Mouse (Mus musculus): ENCODE results near the gene Dgki.
"Not testable (repeated sequence)": the region's sequence is repeated elsewhere in the genome, so short reads cannot be mapped to it uniquely, and the experiment has no call there.

Gene Dgki

DNA sequence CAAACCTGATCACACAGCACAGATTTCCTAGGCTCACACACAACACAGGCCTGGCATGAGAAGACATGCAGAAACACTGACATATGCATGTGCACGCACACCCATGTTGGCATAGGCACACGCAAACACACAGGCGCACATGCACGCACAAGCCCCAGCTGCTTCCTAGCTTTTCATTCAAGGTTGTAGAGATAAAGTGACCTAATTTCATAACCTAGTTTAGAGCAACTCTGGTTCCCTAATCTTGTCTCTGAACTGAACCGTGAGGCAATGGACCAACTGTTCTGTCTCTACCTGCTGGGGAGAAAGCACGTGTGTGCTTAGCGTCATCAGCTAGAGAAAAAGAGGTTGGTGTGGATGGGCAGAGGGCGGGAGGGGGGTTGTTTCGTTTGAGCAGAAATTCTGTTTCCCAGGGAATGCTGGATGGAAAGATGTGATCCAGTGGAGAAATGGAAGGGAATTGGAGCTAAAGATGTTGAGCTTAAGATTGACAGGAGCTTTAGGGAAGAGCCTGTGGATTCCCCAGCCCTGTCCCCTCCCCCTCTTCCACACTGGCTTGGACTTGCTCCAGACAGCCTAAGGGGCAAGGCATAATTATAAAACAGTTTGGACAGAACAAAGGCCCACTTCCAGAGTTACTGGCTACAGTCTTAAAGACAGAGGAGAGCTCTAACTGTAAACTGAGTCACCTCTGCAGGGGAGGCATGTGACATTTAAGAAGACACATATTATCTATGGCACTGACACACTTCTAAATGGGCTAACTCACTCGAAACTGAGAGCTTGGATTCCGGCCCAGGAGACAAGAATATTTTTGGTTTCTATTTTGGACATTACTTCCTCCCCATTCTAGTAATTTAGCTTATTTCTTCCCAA, 156.8 kb downstream of the Dgki start:
- DNase-seq, result peak; percentile 27

DNA sequence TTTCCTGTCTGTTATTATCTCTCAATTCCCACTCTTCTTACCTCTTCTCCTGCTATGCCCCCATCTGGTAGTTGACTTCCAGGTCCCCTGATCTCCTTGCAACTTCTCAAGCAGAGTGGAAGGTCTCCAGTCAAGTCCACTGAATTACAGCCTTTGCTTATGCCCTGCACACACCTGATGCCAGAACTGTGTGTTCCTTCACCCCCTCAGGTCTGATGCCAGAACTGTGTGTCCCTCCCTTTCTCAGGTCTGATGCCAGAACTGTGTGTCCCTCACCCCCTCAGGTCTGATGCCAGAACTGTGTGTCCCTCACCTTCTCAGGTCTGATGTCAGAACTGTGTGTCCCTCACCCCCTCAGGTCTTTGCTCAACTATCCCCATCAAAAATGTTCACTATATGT, 161.2 kb downstream of the Dgki start:
- no peak for DNase-seq

DNA sequence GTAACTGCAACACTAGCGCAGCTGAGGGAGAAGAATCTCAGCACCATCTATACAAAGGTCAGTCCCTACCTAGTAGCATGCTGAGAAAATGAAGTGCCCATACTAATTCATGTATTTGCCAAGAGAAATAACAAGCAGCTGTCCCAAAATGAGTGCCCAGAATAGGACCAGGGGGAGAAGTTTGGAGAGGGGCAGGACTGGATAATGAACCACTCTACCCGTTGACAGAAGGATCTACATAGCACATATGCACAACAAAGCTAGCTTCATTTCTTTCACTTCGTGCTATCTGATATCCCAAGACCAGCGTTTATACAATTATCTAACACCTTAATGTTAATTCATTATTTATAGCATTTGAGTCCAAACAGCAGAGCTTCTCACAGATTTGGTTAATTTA, 168.7 kb downstream of the Dgki start:
- DNase-seq, result no peak

DNA sequence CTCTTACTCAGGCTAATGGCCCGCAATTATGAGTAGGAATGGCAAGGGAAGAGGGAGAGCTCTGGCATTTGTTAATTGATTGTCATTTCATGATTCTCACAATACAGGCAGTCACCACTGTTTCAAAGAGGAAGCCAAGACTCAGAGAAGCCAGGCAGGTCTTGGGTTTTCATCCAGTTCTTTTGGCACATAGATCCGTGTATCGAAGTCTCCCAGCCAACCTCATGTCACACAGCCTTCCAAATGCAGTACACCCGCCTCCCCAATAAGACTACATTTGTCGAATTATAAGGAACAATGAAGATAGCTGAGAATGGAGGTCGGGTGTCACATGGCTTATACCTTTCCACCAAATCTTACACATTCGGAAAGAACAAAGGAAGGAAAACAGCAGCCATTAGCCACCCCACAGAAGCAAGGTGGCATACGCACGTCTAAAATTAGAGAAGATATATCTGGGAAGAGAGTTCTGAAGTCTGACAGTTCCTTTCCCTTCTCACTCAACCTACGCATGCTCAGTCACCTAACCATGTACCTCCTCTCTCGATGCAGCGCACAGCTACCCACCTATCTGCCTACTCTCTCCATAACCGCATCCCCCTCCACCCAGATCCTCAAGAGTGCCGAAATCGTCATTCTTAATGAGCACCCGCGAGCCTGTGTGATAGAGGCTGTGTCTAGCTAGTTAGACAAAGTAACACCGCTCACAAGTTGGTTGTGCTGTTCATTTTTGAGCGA, 179.4 kb downstream of the Dgki start:
- no peak for DNase-seq

DNA sequence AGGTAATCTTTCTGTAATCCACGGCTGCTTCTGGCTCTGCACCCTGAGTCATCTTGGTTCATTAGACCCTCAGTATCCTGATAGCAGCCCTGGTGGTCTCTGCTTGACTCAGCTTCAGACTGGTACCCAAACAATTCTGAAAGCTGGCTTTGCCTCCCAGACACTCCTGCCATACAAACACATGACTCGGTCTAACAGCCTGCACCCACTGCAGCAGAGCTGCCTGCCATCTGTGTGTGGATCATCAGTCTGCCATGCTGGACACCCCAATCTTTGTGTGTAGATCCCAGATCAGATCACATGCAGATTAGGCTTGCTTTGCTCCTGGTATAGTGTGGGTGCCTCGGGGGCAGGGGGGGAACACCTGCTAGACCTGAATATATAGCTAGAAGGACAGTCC, 180.8 kb downstream of the Dgki start:
- DNase-seq, result no peak

DNA sequence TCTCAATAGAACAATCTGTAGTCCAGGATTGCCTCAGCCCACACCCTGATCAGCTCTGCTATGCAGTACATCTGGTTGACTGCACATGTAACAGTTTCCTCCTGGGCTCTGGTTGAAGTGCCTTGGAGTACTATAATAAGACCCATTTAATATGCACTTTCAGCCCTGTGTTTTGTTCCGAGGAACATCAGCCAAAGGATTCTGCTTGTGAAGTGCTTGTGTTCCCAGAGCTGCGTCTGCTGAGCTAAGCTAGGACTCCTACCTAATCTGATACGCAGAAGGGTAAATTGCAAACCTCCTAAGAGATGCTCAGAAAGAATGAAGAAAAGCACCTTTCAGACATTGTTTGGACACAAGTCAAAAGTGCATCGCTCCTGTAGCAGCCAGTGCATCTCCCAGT, 186.9 kb downstream of the Dgki start:
- DNase-seq, result no peak

DNA sequence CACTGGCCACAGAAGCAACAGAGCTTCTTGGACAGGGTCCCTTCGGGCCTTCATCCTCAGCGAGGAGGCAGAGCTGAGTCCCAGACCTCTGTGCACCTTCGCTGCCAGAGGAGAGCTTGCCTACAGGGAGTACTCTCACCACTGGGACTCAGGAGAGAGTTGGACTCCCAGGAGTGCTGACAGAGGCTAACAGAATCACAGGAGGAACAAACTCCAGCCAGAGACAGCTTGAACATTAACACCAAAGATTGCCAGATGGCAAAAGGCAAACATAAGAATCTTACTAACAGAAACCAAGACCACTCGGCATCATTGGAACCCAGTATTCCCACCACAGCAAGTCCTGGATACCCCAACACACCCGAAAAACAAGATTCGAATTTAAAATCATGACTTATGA, 193.7 kb downstream of the Dgki start:
- DNase-seq, result not testable (repeated sequence)

DNA sequence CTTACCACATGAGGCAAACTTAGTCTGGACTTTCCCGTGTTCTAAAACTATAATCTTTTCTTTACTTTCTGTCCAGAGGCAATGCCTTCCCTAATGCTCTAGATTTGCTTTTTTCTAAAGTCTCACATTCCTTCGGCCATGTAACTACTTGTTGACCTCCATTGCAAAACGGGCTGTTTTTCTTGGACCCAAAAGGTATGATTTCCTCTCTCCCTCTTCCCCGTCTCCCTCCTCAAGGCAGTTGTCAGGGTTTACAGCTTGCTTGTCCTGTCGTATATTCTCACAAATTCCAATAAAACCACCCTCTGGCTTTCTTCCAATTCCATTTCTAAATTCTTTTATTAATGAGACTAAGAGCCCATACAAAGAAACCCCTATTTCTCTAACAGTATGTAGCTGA, 199.6 kb downstream of the Dgki start:
- no peak for DNase-seq

DNA sequence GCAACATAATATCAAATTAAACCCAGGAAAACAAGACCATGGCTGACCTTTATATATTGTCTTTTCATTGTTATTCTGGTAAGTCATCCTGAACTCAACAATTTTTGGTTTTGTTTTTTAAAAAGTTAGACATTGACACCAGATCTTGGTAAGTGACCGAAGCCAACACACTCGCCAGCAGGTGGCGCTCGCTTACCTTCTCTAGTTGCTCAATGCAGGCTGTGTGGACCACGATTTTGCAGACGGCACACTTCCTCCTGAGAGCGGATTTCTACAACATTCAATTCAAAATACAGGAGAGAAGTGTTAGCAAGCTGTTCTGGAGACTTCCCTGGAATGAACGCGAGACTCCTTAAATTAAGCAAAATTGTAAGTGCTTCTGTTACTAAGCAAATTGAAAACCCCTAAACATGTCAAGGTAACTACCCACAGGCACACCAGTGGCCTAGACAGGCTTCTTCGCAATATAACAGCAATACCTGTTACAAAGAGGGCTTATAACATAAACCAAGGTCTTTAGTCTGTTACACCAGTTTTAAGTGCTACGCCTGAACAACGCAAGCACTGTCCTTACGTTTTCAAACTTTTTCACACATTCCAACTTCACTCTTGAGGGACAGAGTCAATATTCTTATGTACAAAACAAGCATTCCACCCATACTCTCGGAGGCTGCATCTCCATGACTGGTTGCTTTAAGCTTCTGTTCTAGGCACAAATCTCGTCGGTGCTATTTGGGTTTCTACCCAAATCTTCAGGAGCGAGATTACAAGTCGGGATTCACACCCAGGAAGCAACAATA, 202.4 kb downstream of the Dgki start:
- peak; percentile 77 for DNase-seq

DNA sequence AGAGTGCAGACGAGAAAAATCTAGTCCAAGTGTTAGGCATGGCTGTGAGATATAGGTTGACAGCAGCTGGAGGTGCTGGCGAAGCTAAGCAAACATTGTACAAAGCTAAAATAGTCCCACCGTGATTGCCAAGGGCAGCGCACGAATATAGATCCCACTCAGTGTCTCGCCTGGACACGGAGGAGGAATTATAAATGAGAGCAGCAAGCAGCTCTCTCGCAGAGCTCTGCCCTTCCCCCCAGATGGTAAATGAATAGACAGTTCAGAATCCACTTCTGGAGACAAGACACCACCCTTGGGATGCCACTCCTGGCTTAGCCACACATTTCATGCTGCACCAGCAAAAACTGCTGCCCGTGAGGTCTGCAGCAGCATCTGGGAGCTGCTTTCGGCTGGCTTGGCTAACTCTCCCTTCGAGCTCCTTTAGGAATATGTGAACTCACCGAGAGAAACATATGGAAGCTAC, 203.1 kb downstream of the Dgki start:
- no peak for DNase-seq

DNA sequence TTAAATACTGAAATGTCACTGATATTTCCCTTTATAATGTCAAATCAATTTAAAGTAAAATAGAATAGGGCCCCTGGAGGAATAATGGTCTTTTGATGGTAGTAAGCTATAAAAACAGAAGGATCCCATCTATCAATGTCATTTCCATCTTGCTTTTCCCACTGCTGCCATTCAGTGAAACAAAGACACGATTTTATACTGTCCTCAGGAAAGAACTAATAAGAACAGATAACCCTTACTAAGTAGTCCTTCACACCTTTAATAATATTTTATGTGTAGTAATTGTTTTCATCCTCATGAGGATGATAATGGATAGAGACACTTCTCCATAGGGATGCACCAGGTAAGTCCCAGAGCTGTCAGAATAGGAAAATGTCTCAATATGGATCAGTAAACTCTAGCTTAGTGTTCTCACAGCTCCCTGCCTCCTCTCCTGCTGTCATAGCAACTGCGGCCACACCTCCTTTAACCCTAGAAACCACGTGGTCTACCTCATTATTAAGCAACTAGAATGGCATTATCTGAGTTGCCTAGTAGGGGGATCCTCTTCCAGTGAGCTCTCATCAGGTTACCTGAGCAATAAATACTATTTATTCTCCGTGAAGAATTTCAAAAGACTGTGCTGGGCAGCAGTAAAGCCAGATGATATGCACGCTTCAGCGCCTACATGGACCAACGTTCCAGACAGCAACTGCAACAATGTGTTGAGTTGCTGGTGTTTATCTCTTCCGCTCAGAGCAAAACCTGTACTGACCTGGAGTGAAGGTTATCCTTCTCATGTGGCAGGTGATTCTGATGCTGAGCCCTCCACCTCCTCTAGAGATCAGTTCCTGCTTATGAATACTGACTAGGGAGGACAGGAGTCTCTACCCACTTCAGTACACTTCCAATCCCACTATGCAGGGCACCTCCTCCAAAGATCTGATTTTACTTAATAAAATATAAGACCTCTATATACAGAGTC, 210.6 kb downstream of the Dgki start:
- DNase-seq, result no peak

DNA sequence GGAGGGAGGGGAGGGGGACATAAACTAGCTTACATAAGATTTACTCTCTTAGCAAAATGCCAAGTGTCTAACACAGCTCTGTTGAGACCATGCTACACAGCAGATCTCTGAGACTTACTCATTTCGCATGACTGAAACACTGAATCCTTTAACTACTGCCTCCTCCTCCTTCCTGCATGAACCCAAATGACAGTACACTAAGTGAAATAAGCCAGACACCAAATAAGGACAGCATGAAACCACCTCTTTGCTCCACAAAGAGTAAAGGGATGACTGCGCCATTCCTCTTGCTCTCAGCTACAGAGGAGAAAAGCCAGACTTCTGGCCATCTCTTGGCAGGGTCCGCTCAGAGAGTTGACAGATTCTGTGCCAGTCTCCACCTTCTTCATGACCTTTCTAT, 217.0 kb downstream of the Dgki start:
- DNase-seq, result no peak

DNA sequence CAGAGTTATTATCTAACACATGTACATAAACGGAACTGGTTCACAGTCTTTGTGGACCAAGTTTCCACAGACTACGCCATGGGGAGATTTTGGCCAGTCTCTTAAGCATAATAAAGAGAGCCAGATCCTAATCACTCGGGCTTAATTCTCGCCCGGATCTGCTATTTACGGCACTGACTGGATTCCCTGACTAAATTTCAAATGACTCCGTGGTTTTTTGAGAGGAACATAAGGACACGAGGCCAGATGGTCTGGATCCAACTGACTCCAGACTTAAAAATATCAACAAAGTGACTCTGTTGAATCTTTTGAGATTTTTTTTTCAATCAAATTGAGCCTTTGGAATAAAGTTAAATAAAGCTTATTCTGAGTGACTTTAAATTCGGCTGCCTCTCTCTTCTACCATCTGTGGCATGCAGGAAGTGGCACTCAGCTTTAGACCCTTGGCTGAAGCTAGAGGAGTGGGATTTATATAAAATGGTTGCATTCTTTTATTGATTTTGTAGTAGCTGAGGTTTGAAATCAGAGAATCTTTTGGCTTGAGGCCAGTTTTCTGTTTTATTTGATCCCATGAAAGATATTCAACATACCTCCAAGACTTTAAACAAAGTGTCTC, 227.5 kb downstream of the Dgki start:
- no peak for DNase-seq

DNA sequence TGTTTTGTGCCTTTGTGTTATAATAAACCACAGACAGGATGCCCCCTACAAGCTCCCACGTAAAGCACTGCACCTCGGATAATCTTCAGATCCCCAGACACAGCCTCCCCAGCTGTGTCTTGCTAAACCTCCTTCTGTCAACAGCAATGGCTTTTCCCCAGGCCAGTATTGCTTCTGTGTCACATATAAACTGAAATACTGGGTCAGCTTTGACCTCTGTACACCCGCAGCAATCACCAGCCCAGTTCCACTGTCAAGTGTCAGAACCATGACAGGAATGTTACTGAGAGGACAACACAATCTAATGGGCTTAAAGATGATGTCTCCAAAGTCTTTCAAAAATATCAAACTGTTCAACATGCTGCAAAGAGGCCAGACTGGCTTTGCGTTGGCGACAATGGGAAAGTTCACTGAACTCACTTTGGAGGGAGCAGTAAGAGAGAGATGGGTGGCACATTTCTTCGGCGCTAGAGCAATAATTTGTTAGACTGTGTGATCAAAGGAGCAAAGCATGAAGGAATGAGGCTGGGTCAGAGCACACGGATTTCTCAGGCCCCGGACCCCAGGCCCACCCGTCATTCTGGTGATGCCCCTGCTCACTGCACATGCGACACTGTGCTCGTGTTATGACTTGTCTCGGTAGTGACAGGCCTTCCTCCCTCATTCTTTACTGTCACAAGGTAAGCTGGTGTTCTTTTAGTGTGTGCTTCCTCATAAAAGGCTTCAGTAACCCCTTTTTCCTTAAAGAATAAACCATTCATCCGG, 230.0 kb downstream of the Dgki start:
- DNase-seq, result no peak

DNA sequence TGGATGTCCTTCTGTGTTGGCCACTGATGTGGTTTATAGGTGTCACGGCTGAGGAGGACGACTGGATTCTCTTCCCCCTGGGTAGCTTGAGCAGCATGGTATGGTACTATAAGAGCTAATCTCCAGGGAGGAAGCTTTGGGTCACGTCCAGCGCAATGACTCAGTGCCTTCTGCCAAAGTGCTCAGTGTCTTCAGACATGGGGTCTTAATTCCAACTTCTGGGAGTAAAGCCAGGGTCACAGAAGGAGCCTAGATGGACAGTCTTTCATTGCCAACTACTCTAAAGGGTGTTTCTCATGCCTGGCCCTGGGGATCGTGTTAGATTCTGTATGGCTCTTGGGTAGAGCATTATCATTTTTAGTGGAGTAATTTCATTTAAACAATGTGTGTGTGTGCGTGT, 231.2 kb downstream of the Dgki start:
- peak; percentile 35 for DNase-seq

DNA sequence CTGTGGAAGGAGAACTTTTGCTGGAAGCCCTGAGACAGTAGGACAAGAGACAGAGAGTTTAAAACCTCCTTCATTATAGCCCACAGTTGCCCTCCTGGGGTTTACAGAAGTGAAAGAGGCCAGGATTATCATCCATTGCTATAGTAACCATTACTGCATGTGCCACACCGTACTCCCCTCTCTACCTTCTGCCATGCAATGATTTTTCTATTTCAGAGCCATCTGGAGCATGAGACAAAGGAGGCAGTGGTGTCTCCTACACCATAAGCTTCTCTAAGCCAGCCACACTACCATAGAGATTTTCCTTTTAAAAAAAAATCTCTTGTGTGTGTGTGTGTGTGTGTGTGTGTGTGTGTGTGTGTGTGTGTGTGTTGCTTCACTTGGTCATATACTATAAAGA, 232.6 kb downstream of the Dgki start:
- DNase-seq, result no peak

DNA sequence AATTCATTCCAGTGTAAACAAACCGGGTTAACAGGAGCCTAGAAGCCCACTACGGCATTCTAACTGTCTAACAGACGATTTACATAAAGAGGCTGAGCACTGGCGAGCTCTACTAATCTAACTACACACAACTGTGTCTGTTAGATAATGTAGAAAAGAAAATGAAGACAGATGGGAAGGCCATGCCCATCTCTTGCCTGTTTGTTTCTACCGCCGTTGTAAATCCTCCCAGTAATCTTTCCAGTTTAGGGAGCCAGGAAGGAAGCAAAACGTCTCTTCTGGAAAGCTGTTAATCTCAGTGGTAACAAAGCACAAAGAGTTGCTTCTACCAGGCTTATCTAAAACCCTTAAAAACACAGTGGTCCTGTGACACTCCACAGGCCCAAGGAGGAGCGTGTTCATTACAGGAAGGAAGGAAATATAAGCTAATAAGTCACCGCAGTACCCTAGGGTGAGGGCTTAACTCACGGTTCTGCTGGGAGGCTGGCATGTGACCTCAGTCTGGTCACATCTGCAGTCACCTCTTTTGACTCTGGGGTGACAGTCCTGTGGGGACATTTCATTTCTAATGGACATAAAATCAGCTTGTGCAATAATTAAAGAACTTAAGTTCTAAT, 235.7 kb downstream of the Dgki start:
- no peak for DNase-seq

DNA sequence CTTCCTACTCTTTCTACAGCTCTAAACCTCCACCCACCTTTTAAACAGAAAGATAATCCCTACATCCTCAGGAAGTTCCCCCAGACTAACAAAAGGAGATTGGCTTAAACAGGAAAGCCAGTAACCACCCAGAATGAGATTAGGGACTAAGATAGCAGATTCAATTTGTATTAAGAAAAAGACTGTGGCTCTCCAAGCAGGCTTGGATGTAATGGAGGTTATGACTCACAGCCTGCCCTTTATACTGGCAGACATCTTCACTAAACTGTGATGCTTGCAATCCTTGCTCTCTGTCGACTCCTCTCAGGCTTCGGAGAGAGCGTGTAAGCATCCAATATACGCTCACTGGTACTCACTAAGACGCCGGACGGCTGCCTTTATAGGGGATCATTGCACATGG, 236.7 kb downstream of the Dgki start:
- DNase-seq, result no peak

DNA sequence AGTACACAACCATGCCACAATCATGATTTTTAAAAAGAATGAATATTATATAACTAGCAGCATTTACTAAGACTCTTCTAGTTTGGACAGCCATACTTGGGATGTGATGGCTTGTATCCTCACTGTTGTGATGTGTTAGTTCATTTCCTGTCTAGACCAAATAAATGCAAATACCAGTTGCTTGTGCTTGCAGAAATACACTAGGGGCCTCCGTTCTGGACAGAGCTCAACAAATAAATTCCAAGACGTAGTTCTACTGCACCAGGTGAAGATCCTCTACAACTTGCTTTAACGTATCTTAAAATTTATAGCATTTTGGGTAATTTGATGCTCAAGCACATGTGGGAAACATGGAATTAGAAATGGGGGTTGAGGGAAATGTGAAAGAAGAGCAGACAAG, 239.9 kb downstream of the Dgki start:
- no peak for DNase-seq

DNA sequence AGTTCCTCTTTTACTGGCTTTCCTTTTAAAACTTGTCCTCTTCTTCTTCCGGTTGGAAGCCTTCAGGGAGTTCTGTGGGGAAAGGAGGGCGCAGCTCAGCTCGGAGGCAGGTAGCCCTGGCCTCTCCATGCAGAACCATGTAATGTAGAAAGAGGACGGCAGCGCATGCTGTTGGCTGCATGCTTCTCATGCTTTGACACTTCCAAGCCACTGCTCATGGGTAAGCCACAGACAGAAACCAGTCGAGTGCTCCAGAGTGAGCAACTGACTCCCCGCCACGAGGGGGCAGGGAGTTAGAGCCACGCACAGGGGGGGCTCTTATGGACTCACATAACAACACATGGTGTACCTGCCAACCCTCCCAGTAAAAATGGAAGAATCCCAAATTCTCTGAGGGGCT, 242.0 kb downstream of the Dgki start:
- DNase-seq, result no peak

DNA sequence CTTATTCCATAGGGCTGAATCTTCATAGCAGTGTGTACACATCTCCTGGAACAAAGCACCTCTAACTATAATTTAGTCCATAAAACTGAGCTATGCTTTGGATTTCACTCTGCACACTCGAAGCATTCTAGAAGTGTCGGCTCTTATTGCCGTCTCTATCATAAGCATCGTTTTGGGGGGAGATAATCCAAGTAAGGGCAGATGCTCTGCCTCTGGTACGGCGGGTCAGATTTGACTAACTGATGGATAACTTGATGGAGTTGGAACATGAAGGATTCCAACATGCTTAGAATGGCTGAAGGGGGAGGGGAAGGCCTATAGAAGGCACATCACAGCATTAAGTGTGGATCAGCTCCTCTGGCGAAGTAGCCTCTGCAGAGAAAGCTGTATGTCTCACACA, 242.4 kb downstream of the Dgki start:
- no peak for DNase-seq
